Mouse (Mus musculus): ENCODE measurements at regions not wholly inside any gene's neighbourhood (a gene's known extent, or its start where the extent isn't known, plus 50 kb on each side); places are given as distances from the start of the nearest gene placed in this dataset.
"Not testable (repeated sequence)": the region's sequence is repeated elsewhere in the genome, so short reads cannot be mapped to it uniquely, and the experiment has no call there.

DNA sequence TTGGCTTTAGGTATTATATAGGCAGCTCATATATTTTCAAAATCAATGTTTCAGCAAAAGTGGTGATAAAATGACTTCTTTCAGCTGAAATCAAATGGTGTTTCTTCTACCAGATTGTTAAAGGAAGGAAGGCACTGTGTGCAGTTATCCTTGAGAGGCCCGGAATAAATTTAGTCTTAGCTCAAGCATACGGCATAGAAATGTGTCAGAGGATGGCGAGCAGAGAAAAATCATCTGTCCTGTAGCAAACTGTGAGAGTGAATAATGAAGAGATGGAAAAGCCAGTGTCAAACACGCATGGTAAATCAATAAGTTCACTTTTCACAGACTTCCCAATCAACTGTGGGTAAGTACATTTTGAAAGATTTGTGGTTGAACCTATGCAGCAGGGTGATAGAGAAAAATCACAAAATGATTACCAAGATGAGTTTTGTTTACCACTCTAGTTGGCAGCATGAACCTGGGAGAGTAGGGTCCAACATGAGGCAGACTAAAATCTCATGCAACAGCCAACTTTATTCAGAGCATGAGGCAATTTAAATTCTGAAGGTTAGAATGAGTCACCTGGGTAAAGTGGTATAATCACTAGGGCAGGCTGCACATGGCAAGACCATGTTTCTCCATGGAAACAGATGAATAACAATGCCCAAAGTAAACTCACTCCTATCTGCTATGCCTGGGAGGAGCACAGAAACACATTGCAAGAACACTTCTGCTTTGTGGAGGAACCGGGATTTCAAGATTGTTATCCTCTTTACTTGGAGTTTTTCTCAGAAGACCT lies 55.7 kb downstream of the AI429214 start:
- no peak for DNase-seq (ENCODE audit: low spot score in 2 of 2)

DNA sequence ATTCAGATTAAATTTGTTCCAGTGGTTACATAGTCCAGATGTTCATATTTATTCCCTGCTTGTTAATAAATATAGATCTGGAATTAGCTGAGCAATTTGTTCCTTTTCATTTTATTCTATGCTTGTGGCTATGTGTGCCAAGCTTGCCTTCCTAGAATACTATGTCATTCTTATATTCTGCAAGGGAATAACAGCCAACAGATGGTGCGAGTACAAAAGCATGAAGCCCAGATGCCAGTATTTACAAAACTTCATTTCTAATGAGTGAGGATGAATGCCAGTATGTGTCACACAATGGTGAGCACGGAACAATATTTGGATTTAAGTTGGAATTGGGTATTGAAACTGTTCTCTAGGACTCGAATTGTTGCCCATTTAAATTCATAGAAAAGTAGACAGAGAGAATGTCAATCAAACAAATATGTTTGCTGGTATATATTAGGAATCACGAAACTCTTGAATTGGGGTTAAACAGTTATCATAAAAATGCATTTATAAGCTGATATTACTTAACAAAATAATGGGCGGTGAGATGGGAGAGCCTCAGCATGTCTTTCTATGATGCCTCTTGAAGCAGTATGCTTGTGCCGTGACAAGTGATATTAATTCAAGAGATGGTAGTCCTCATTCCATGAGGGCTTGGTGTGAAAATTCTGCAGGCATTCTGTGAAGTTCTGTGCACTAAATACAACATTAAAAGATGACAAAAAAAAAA lies 56.7 kb downstream of the AI429214 start:
- peak in 1 of 2 experiments; percentile 86 for DNase-seq (ENCODE audit: low spot score in 2 of 2)

DNA sequence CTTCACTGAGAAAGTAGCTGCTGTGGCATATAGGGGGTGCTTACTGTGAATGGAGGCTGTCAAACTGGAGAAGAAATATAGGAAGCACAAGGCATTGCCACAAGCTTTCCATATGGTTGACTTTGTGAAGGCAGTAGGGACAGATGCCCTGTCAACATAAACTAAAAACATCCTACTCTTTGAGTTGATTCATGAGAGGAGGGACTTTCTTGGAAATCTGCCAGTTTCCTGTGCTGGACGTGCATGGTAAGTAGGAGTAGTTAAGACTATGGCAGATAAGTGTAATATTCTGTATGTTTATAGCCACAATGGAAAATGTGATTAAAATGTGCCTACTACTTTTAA lies 57.3 kb downstream of the AI429214 start:
- DNase-seq (ENCODE audit: low spot score in 2 of 2): no peak

DNA sequence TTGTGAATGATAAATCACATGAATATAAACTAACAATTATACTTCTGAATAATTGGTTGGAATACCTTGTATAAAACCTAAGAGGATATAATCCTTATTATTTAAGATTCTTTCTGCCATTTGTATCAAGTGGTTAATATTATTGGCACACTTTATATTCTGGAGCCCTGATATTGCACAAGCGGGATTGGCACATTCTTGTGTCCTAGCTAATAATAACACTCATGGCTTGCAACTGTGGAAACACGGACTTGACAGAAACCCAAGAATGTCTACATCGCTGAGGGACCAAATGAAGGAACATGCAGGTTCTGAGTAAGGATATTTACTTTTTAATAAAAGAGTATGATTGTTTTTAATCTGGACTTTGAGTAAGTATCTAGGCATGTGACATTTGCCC lies 63.0 kb downstream of the AI429214 start:
- no peak for DNase-seq (ENCODE audit: low spot score in 2 of 2)

DNA sequence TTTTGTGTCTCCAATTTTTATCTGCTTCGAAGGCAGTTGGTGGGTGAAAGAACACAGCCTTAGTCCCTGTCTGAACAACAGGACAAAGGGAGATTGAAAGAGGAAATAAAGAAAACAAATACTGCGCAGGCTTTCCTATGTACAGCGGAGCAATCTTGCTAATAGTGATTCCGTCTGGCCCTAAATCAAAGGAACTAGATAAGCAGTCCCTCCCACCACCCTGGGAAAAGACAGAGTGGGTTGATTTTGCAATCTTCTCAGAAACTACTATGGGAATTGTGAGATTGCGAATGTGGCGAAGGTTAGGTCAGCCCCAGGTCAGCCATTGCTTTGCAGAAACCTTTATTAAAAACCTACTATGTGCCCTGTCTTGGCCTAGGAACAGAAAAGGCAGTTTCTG lies 65.0 kb downstream of the AI429214 start:
- DNase-seq (ENCODE audit: low spot score in 2 of 2): no peak

DNA sequence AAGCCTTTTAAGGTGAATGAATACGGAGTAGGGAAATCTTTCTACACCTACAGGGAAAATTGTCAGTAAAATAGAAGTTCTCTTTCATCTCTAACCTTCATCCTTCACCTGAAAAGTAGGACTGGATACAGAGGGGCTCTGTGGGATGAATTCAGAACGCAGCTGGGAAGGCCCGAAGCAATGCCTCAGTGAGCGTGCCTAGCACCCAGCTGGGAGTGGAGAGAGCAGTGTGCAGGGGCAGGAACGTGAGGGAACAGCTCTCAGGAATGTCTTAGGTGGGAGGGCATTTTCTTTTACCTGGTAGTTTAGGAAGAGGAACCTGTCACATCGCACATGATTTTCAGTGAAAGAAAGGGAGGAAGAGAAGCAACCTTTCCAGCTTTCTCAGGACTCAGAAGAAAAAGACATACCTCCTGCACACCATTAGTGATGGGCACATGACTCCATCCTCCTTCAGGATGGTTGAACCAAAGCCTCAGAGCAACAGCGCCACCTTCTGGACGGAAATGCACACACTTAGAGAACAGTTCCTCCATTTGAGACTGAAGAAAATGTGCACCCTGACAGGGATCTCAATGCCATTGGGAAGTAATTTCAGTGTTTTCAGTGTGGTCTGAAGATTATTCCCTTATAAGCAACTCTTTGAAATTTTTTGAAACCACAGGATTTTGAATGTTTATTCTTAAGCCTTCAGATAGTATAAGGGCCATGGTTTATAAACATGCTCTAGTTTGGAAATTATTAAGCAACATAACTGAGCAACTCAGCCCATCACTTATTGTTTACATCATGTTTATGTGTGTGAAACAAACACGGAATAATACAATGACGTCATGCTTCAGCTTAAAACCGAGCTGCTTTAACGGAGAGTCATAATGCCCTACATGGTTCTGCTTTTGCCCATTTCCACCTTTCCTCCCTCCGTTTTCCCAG lies 68.9 kb downstream of the AI429214 start:
- peak; percentile 47 to 61 for DNase-seq (ENCODE audit: low spot score in 2 of 2)

DNA sequence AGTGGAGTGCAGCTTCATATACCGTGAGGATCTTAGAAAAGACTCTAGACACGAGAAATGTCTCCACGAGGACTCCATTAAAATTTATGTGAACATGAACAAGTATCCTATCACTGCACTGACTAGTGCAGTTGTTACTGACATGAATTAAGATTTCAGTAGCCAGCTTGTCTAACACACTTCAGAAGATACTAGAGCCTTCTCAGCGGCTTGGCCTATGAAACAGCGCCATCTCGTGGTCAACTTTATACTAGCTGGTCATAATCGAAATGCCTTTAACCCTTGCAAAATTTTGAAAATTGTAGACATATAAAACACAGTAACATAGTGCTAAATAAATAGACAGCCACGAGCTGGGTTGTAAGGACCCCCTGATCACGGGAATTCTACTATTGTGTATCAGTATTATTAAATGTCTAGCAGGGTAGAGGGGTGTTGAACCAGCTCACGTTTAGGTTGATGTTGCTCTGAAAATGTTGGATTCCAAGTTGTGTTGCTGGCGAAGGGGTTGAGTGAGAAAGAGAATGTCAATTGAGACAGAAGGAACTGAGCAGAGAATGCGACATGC lies 70.4 kb downstream of the AI429214 start:
- peak; percentile 74 to 81 for DNase-seq (ENCODE audit: low spot score in 2 of 2)

DNA sequence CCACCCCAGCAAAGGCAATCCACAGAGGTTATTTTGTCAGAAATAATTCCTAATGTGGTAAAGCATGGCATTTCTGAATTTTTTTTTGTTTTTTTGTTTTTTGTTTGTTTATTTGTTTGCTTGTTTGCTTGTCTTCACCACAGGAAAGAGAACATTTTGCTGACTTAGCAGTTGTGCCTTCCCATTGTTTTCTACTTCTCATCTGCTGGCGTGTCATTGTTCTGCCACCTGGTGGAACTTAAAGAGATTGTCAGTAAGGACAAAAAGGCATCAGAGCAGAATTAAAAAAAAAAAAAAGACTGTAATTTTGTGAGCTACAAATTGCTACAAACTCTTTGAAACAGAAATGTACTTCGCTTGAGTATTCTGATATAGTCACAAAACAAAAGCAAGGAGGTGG lies 79.5 kb downstream of the AI429214 start:
- DNase-seq (ENCODE audit: low spot score in 2 of 2): peak in 1 of 2 experiments; percentile 17

DNA sequence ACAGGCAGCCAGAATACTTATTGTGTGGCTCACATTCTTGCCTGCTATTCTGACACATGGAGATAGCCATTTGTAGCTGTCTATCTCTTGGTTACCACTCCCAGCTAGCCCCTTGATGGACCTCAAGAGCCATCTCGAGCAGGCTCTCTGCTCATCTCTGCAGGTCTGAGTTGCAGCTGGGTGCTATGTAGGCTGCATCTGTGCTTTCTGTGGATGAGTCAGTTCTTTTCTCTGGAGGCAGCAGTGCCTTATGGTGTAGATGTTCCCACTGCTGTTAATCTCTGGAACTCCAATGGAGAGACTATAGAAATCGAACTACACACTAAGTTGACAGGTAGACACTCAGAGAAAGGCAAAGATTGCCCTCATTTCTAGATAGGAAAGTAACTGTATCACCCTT lies 106.3 kb downstream of the AI429214 start:
- no peak for DNase-seq (ENCODE audit: low spot score in 2 of 2)

DNA sequence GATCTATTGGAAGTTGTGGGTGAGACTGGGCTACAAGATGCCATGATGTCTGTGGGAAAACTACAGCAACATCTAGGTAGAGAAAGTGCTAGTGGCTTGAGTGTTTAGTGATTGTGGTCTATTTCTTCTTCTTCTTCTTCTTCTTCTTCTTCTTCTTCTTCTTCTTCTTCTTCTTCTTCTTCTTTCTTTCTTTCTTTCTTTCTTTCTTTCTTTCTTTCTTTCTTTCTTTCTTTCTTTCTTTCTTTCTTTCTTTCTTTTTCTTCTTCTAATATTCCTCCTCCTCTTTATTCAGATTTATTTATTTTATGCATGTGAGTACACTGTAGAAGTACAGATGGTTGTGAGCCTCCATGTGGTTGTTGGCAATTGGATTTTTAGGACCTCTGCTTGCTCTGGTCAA lies 119.0 kb downstream of the AI429214 start:
- not testable (repeated sequence) for DNase-seq (ENCODE audit: low spot score in 2 of 2)

DNA sequence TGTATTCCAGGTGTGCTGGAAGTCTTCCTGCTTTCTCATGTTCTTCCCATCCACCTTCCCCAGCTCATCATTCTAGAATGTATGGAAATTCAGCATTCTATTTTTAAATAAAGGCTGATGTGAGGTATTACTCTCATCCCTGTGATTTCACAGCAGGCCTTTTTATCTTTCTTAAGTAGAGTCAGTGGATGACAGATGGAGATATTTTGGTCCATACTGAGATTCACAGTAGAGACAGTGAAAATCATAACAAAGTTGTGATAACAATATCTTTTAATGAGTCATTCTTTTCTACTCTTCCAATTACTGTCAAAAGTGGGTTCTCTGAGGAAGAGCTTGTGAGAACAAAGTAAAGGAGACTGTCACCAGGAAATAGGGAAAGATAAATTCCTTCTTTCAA lies 132.4 kb downstream of the AI429214 start:
- DNase-seq (ENCODE audit: low spot score in 2 of 2): no peak

DNA sequence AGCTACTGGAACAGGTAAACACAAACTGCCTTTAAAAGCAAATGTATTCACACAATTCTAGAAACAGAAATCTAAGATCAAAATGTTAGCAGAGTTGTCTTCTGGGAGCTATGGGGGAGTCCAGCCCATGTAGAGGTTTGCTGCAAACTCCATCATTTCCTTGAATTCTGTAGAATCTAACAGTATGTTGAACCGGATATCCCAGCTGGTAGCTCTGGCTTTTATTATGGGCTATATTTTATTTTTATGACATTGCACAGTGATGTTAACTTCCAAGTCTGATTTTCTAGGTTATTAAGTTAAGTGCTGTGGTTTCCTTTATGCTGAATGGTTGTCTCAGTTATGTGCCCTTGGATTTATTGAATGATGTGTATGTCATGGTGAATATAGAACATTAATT lies 136.3 kb downstream of the AI429214 start:
- DNase-seq (ENCODE audit: low spot score in 2 of 2): no peak

DNA sequence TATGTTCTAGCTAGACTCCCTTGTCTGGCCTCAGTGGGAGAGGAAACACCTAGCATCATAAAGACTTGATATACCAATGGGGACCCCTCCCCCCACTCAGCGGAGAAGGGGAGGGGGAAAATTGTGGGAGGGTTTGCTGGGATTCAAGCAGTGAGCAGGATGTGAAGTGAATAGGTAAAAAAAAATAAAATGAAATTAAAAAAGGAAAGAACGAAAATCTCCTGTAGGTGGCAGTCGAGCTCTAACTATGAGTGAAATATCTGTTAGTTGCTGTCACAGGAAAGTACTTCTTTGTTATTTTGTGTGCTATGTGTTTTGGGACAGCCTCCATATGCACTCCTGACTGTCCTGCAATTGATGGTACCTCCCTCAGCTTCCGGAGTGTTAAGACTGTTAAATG lies 138.6 kb downstream of the AI429214 start:
- DNase-seq (ENCODE audit: low spot score in 2 of 2): peak in 1 of 2 experiments; percentile 20

DNA sequence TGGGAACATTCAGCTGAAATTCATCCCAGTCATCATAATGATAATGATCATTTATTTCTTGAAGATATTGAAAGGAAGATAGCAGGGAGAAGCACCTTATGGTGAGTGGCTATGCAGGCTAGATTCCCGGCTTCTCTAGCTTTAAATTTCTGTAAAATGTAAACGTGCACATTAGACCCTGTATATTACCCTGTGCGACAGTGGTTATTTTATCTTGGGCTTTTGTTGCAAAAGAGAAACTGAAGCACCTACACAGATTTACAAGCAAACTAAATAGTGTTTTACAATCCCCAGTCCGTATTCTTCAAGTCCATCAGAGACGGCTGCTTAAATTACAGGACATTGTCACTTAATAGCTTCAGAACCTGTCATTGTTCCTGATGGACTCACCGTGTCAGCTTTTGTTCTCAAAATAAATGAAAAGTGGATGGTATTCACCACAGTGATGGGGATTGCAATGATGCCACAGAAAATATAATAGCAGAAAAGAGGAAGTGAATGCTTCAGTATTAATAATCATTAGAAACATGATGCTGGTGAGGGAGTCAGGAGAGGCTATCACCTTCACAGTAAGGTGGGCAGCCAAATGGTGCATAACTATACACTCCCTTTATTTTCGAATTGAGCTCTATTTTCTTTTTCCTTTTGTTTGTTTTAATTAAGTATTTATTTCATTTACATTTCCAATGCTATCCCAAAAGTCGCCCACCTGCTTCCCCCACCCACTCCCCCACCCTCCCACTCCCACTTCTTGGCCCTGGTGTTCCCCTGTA lies 141.0 kb downstream of the AI429214 start:
- no peak for DNase-seq (ENCODE audit: low spot score in 2 of 2)

DNA sequence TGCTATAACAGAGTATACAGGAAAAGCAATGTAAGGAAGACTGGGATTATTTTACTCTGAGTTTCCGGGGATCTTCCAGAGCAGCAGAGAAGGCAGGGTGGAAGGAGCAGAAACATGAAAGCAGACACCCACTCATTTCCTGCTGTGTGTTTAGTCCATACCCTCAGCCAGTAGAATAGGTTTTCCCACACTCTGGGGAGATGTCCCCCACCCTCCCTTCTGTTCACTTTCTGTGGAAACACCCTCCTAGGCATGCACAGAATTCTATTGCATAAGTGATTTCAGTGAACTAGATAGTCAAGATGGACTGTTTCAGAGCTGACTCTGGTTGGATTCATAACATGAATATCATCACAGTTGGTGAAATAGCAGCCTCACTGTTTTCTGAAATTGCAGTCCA lies 156.9 kb downstream of the AI429214 start:
- DNase-seq (ENCODE audit: low spot score in 2 of 2): no peak

DNA sequence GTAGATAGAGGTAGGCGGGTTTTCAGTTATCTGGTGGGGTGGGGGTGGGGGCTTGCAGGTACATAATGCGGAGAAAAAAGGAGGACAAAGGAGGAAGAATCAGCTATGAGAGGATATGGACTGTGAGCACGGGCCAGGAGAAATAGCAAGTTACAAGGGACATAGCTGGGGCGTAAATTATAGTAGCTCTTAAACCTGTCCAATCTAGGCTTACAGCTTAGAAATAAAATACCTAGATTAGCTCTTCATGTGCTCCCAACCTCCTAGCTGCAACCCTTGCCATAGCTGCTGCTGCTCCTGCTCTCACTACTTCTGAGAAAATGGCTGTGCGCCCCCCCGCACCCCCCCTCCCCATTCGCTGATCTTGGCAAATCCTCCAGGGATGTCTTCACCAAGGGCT lies 161.0 kb downstream of the AI429214 start:
- no peak for DNase-seq (ENCODE audit: low spot score in 2 of 2)

DNA sequence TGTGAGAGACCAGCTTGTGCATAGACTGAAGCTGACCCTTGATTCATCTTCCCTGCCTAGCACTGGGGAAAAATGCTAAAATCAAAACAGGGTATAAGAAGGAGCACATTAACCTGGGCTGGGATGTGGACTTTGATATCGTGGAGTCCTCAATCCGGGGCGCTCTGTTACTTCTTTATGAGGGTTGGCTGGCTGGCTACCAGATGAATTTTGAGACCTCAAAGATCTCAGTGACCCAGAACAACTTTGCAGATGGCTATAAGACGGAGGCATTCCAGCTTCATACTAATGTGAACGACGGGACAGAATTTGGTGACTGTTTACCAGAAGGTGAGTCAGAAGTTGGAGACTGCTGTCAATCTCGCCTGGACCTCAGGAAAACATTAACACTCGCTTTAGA lies 161.5 kb downstream of the AI429214 start:
- DNase-seq (ENCODE audit: low spot score in 2 of 2): no peak

DNA sequence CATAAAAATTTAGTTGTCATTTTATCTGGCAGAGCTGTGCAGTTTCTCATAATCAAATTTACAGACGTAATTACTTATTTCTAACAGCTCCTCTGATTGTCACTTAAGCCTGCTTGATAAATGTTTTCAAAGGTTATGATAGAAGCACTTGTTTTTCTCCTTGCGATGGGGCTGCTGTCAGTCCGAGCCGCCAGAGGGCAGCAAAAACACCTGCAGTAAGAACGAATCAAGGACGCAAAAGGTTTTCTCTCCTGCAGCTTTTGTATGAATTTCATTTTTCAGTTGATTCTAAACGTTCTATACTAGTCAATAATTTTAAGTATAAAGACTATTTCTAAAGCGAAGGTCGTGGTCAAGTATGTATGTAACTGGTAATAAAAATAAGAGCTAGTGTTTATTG lies 166.1 kb downstream of the AI429214 start:
- peak; percentile 66 to 83 for DNase-seq (ENCODE audit: low spot score in 2 of 2)

DNA sequence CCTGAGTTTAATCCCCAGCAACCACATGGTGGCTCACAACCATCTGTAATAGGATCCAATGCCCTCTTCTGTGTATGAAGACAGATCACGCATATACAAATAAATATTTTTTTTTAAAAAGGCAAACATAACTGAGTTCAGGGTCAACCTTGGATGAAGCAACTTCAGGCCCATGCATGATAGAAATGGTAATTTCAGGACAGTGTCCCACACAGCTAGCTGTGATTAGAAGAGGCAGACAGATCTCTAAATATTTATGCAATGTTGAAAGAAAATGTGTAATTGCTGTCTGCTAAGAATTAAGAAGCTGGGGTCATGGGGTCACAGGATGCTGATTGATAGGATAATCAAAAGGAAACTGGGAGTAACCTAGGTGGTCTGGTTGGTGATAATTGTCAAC lies 203.5 kb downstream of the AI429214 start:
- DNase-seq (ENCODE audit: low spot score in 2 of 2): no peak

DNA sequence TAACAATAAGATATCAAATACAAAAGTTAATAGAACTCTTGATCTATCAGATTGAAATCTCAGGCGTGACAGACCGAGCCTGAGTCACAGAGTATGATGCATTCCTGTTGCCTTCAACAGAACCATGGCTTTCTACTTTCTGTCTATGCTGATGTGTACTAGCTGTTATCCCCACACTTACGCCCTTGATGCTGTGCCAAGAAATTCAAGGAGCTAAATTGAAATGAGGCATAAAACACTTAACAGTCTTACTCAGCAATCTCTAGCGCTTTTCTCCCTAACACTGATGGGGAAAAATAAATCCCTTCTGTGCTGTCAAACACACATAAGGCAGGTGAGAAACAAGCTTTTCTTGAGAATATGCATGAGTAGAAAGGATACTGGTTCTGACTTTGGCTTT lies 222.5 kb downstream of the AI429214 start:
- DNase-seq (ENCODE audit: low spot score in 2 of 2): no peak

DNA sequence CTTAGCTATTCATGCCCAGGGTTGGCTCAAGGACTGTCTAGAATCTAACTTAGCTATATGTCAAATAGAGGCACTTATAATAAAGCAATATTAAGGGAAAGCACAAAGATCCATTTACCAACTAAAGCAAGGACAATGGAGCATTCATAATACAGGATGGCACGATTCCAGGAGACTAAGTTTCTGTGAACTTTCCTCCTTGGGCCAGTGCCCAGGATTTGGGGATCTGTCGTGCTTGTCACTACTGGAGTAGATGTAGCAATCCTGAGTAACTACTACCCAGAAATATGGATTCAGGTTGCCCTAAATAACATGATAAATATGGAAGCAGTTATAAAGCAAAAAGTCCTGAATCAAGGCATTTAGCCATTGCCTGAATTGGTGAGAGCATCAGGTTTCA lies 233.7 kb downstream of the AI429214 start:
- no peak for DNase-seq (ENCODE audit: low spot score in 2 of 2)

Data from layer of hippocampus, postnatal 14 days (tissue).